Mouse (Mus musculus): ENCODE data around the gene Echs1. TPM values are rescaled to one million over a fixed set of nuclear protein-coding genes. Genes with fewer than 3 reads are reported as not detected.

Echs1 gene
- polyA plus RNA-seq, 1 experiment from 2014 or later: 163 TPM

GRCm38 (mm10) chr7:140080503-140081156 is 35.6 kb downstream of the Echs1 start:
- Histone ChIP-seq H3K9me3 (ENCODE audit: control insufficient read depth, low read length) (no peaks in the 10 kb centered on the region), H3K4me1 (ENCODE audit: control insufficient read depth, insufficient read depth, low read length) (peaks cover 22% of the 10 kb centered on the region), H3K4me2 (peak overlapping the region; percentile 52), H3K9ac (ENCODE audit: low read length) (peak overlapping the region; percentile 57), H3K4me3 (ENCODE audit: low read depth, low read length) (peak overlapping the region; percentile 22), H3K27ac (ENCODE audit: low read depth, low read length) (no peak overlapping the region), H3K27me3 (ENCODE audit: control insufficient read depth, insufficient read depth, low read length) (peaks cover 27% of the 10 kb centered on the region), H3K36me3 (ENCODE audit: control insufficient read depth, insufficient read depth, low read length) (no peaks in the 10 kb centered on the region)
- ATAC-seq (ENCODE audit: low FRiP score) (peak; percentile 85), DNase-seq (ENCODE audit: low spot score, missing footprints) (peak; percentile 98)
- 3% methylated on average over 24 of the region's 24 CpGs for WGBS

- Histone ChIP-seq H3K4me1 (ENCODE audit: control insufficient read depth, insufficient read depth, low read length) (peaks cover 22% of the 10 kb centered on the region), H3K4me2 (no peak overlapping the region), H3K4me3 (ENCODE audit: low read depth, low read length) (no peak overlapping the region), H3K9ac (ENCODE audit: low read length) (no peak overlapping the region), H3K27ac (ENCODE audit: low read depth, low read length) (no peak overlapping the region), H3K36me3 (ENCODE audit: control insufficient read depth, insufficient read depth, low read length) (no peaks in the 10 kb centered on the region), H3K27me3 (ENCODE audit: control insufficient read depth, insufficient read depth, low read length) (peaks cover 30% of the 10 kb centered on the region), H3K9me3 (ENCODE audit: control insufficient read depth, low read length) (no peaks in the 10 kb centered on the region)
- ATAC-seq (ENCODE audit: low FRiP score) (no peak), DNase-seq (ENCODE audit: low spot score, missing footprints) (peak; percentile 97)
- 9% methylated on average over 5 of the region's 5 CpGs for WGBS
Observed at GRCm38 (mm10) chr7:140078711-140079110, 37.6 kb downstream of the Echs1 start.

GRCm38 (mm10) chr7:140077698-140078097 is 38.6 kb downstream of the Echs1 start:
- Histone ChIP-seq H3K4me3 (ENCODE audit: low read depth, low read length) (no peak overlapping the region), H3K9me3 (ENCODE audit: control insufficient read depth, low read length) (no peaks in the 10 kb centered on the region), H3K4me1 (ENCODE audit: control insufficient read depth, insufficient read depth, low read length) (peaks cover 22% of the 10 kb centered on the region), H3K4me2 (no peak overlapping the region), H3K27ac (ENCODE audit: low read depth, low read length) (no peak overlapping the region), H3K27me3 (ENCODE audit: control insufficient read depth, insufficient read depth, low read length) (peaks cover 30% of the 10 kb centered on the region), H3K9ac (ENCODE audit: low read length) (no peak overlapping the region), H3K36me3 (ENCODE audit: control insufficient read depth, insufficient read depth, low read length) (no peaks in the 10 kb centered on the region)
- ATAC-seq (ENCODE audit: low FRiP score): no peak
- 82% methylated on average over 6 of the region's 6 CpGs for WGBS
- no peak for DNase-seq (ENCODE audit: low spot score, missing footprints)

GRCm38 (mm10) chr7:140070042-140070711 is 46.1 kb downstream of the Echs1 start:
- H3K36me3 ChIP-seq (ENCODE audit: control insufficient read depth, insufficient read depth, low read length): no peaks in the 10 kb centered on the region
- peaks cover 1% of the 10 kb centered on the region; the same call in 1 of the 2 replicates for H3K4me1 ChIP-seq (ENCODE audit: control insufficient read depth, insufficient read depth, low read length)
- peak overlapping the region; percentile 18 for H3K4me3 ChIP-seq (ENCODE audit: low read depth, low read length)
- H3K27me3 ChIP-seq (ENCODE audit: control insufficient read depth, insufficient read depth, low read length): peaks cover 53% of the 10 kb centered on the region
- WGBS: 31% methylated on average over 38 of the region's 39 CpGs
- no peak for DNase-seq (ENCODE audit: low spot score, missing footprints)
- ATAC-seq (ENCODE audit: low FRiP score): peak; percentile 61
- no peaks in the 10 kb centered on the region for H3K9me3 ChIP-seq (ENCODE audit: control insufficient read depth, low read length)
- peak overlapping the region; percentile 39 for H3K4me2 ChIP-seq
- no peak overlapping the region for H3K27ac ChIP-seq (ENCODE audit: low read depth, low read length)
- H3K9ac ChIP-seq (ENCODE audit: low read length): peak overlapping the region; percentile 52

GRCm38 (mm10) chr7:140067397-140067796 is 48.9 kb downstream of the Echs1 start:
- WGBS: 73% methylated on average over 6 of the region's 6 CpGs
- ATAC-seq (ENCODE audit: low FRiP score): no peak
- Histone ChIP-seq H3K36me3 (ENCODE audit: control insufficient read depth, insufficient read depth, low read length) (no peaks in the 10 kb centered on the region), H3K27me3 (ENCODE audit: control insufficient read depth, insufficient read depth, low read length) (peaks cover 74% of the 10 kb centered on the region), H3K9me3 (ENCODE audit: control insufficient read depth, low read length) (no peaks in the 10 kb centered on the region), H3K4me2 (no peak overlapping the region), H3K4me3 (ENCODE audit: low read depth, low read length) (no peak overlapping the region), H3K9ac (ENCODE audit: low read length) (no peak overlapping the region), H3K27ac (ENCODE audit: low read depth, low read length) (no peak overlapping the region), H3K4me1 (ENCODE audit: control insufficient read depth, insufficient read depth, low read length) (peaks cover 7% of the 10 kb centered on the region)
- no peak for DNase-seq (ENCODE audit: low spot score, missing footprints)

GRCm38 (mm10) chr7:140063092-140063491 is 53.2 kb downstream of the Echs1 start:
- Histone ChIP-seq H3K4me3 (ENCODE audit: low read depth, low read length) (no peak overlapping the region), H3K9ac (ENCODE audit: low read length) (no peak overlapping the region), H3K27ac (ENCODE audit: low read depth, low read length) (no peak overlapping the region), H3K27me3 (ENCODE audit: control insufficient read depth, insufficient read depth, low read length) (peaks cover 73% of the 10 kb centered on the region), H3K4me2 (no peak overlapping the region), H3K9me3 (ENCODE audit: control insufficient read depth, low read length) (no peaks in the 10 kb centered on the region), H3K36me3 (ENCODE audit: control insufficient read depth, insufficient read depth, low read length) (no peaks in the 10 kb centered on the region), H3K4me1 (ENCODE audit: control insufficient read depth, insufficient read depth, low read length) (peaks cover 46% of the 10 kb centered on the region)
- DNase-seq (ENCODE audit: low spot score, missing footprints) (peak; percentile 99), ATAC-seq (ENCODE audit: low FRiP score) (no peak)
- 17% methylated on average over 7 of the region's 7 CpGs for WGBS

- Histone ChIP-seq H3K4me3 (ENCODE audit: low read depth, low read length) (no peak overlapping the region), H3K4me1 (ENCODE audit: control insufficient read depth, insufficient read depth, low read length) (peaks cover 51% of the 10 kb centered on the region), H3K9ac (ENCODE audit: low read length) (no peak overlapping the region), H3K27me3 (ENCODE audit: control insufficient read depth, insufficient read depth, low read length) (peaks cover 71% of the 10 kb centered on the region), H3K4me2 (no peak overlapping the region), H3K9me3 (ENCODE audit: control insufficient read depth, low read length) (no peaks in the 10 kb centered on the region), H3K27ac (ENCODE audit: low read depth, low read length) (no peak overlapping the region), H3K36me3 (ENCODE audit: control insufficient read depth, insufficient read depth, low read length) (no peaks in the 10 kb centered on the region)
- DNase-seq (ENCODE audit: low spot score, missing footprints) (no peak), ATAC-seq (ENCODE audit: low FRiP score) (no peak)
- 11% methylated on average over 11 of the region's 11 CpGs for WGBS
Observed at GRCm38 (mm10) chr7:140062307-140062706, 54.0 kb downstream of the Echs1 start.

GRCm38 (mm10) chr7:140061832-140062130 is 54.5 kb downstream of the Echs1 start:
- H3K4me1 ChIP-seq (ENCODE audit: control insufficient read depth, insufficient read depth, low read length): peaks cover 55% of the 10 kb centered on the region
- H3K36me3 ChIP-seq (ENCODE audit: control insufficient read depth, insufficient read depth, low read length): no peaks in the 10 kb centered on the region
- WGBS: under 1% methylated on average over 6 of the region's 6 CpGs
- no peak overlapping the region for H3K4me3 ChIP-seq (ENCODE audit: low read depth, low read length)
- DNase-seq (ENCODE audit: low spot score, missing footprints) (peak; percentile 93), ATAC-seq (ENCODE audit: low FRiP score) (no peak)
- no peak overlapping the region for H3K27ac ChIP-seq (ENCODE audit: low read depth, low read length)
- peak overlapping the region; percentile 58 for H3K4me2 ChIP-seq
- H3K9me3 ChIP-seq (ENCODE audit: control insufficient read depth, low read length): no peaks in the 10 kb centered on the region
- no peak overlapping the region for H3K9ac ChIP-seq (ENCODE audit: low read length)
- peaks cover 72% of the 10 kb centered on the region for H3K27me3 ChIP-seq (ENCODE audit: control insufficient read depth, insufficient read depth, low read length)
